Mouse (Mus musculus): ENCODE results near the gene Spred1. TPM values are rescaled to one million over a fixed set of nuclear protein-coding genes. Genes with fewer than 3 reads are reported as not detected.

The Spred1 gene
- polyA plus RNA-seq, 1 experiment from 2014 or later = 15.1 TPM

GRCm38 (mm10) chr2:117195578-117195977 is 74.4 kb downstream of the Spred1 start:
- no peak for ATAC-seq (ENCODE audit: insufficient read depth, low FRiP score, low read depth)
- Histone ChIP-seq H3K27me3 (replicated peaks) (no peaks in the 10 kb centered on the region), H3K36me3 (no peaks in the 10 kb centered on the region), H3K9me3 (no peaks in the 10 kb centered on the region), H3K4me1 (no peaks in the 10 kb centered on the region), H3K4me3 (replicated peaks) (no peak overlapping the region), H3K9ac (no peak overlapping the region), H3K4me2 (no peak overlapping the region), H3K27ac (no peak overlapping the region)
- 46% methylated on average over 7 of the region's 7 CpGs for WGBS

DNA sequence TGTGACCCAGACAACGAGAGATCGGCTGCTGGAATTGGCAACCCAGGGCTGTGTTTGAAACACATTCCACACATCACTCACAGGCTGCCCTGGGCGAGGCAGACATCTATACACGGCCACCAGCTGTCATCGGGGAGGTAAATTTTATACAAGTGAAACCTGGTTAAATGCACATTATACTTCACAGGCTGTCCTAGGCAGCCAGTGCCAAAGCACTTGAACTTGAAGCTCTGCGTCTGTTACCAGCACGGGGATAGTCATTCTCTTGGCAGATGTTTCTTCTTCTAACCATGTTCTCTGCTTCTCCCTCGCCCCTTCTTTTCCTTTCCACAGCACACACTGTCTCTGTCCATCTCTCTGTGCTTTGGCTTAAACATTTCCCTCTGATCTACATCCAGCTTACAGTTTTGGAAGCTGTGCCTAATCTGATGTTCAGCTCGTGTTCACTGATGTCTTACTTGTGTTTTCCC is 79.7 kb downstream of the Spred1 start:
- no peaks in the 10 kb centered on the region for H3K4me1 ChIP-seq
- H3K9me3 ChIP-seq = no peaks in the 10 kb centered on the region
- no peak overlapping the region for H3K27ac ChIP-seq
- H3K27me3 ChIP-seq (replicated peaks) = no peaks in the 10 kb centered on the region
- no peak overlapping the region for H3K9ac ChIP-seq
- H3K4me2 ChIP-seq = no peak overlapping the region
- 34% methylated on average over 9 of the region's 9 CpGs for WGBS
- H3K4me3 ChIP-seq (replicated peaks) = no peak overlapping the region
- no peaks in the 10 kb centered on the region for H3K36me3 ChIP-seq
- peak; percentile 53; the same call in 1 of the 2 replicates for ATAC-seq (ENCODE audit: insufficient read depth, low FRiP score, low read depth)

- H3K4me2 ChIP-seq = no peak overlapping the region
- no peaks in the 10 kb centered on the region for H3K4me1 ChIP-seq
- no peak overlapping the region for H3K4me3 ChIP-seq (replicated peaks)
- H3K36me3 ChIP-seq = no peaks in the 10 kb centered on the region
- no peak for ATAC-seq (ENCODE audit: insufficient read depth, low FRiP score, low read depth)
- H3K9ac ChIP-seq = no peak overlapping the region
- no peak overlapping the region for H3K27ac ChIP-seq
- WGBS = 66% methylated on average over 5 of the region's 5 CpGs
- H3K9me3 ChIP-seq = no peaks in the 10 kb centered on the region
- no peaks in the 10 kb centered on the region for H3K27me3 ChIP-seq (replicated peaks)
Observed at GRCm38 (mm10) chr2:117203350-117203749, 82.2 kb downstream of the Spred1 start.

- Histone ChIP-seq H3K27ac (no peak overlapping the region), H3K4me1 (no peaks in the 10 kb centered on the region), H3K4me2 (no peak overlapping the region), H3K27me3 (replicated peaks) (no peaks in the 10 kb centered on the region), H3K9ac (no peak overlapping the region), H3K4me3 (replicated peaks) (no peak overlapping the region), H3K36me3 (no peaks in the 10 kb centered on the region), H3K9me3 (no peaks in the 10 kb centered on the region)
- WGBS = 52% methylated on average over 3 of the region's 3 CpGs
- no peak for ATAC-seq (ENCODE audit: insufficient read depth, low FRiP score, low read depth)
Observed at GRCm38 (mm10) chr2:117204534-117204933, 83.4 kb downstream of the Spred1 start.

DNA sequence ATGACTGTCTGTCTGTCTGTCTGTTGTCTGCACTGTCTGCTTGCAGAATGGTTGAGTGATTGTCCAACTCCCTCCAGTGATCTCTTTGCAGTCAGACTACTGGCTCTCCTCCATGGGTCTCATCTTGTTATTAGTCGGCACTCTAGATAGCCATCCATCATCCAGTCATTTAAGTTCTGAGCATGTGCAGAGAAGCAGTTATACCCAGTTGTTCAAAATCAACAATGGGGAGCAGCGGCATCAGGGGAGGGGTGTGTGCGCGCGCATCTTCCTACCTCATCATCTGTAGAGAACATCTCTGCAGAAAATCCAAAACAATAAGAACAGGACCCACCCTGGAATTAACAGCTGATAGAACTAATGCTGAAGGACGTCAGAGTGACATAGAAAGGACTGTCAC is 83.9 kb downstream of the Spred1 start:
- H3K4me3 ChIP-seq (replicated peaks) = no peak overlapping the region
- H3K4me2 ChIP-seq = no peak overlapping the region
- no peak overlapping the region for H3K27ac ChIP-seq
- no peaks in the 10 kb centered on the region for H3K36me3 ChIP-seq
- H3K4me1 ChIP-seq = peaks cover 1% of the 10 kb centered on the region; the same call in 1 of the 2 replicates
- H3K27me3 ChIP-seq (replicated peaks) = no peaks in the 10 kb centered on the region
- H3K9me3 ChIP-seq = no peaks in the 10 kb centered on the region
- 77% methylated on average over 6 of the region's 6 CpGs for WGBS
- no peak overlapping the region for H3K9ac ChIP-seq
- ATAC-seq (ENCODE audit: insufficient read depth, low FRiP score, low read depth) = no peak

- WGBS = 6% methylated on average over 6 of the region's 6 CpGs
- H3K4me3 ChIP-seq (replicated peaks) = no peak overlapping the region
- no peaks in the 10 kb centered on the region for H3K9me3 ChIP-seq
- H3K4me2 ChIP-seq = peak overlapping the region; percentile 33
- H3K27ac ChIP-seq = 0 out of 2 replicates have a peak overlapping the region, but pooled peaks have one; percentile 12
- ATAC-seq (ENCODE audit: insufficient read depth, low FRiP score, low read depth) = peak; percentile 96
- H3K4me1 ChIP-seq = peaks cover 4% of the 10 kb centered on the region; the same call in 1 of the 2 replicates
- H3K36me3 ChIP-seq = no peaks in the 10 kb centered on the region
- no peaks in the 10 kb centered on the region for H3K27me3 ChIP-seq (replicated peaks)
- H3K9ac ChIP-seq = no peak overlapping the region
Observed at GRCm38 (mm10) chr2:117210416-117211085, 89.4 kb downstream of the Spred1 start.

- Histone ChIP-seq H3K4me1 (0 out of 2 replicates have a peak, but pooled peaks cover 3% of the 10 kb centered on the region), H3K27ac (no peak overlapping the region), H3K4me2 (no peak overlapping the region), H3K4me3 (replicated peaks) (no peak overlapping the region), H3K27me3 (replicated peaks) (no peaks in the 10 kb centered on the region), H3K36me3 (no peaks in the 10 kb centered on the region), H3K9me3 (no peaks in the 10 kb centered on the region), H3K9ac (no peak overlapping the region)
- no peak for ATAC-seq (ENCODE audit: insufficient read depth, low FRiP score, low read depth)
- 58% methylated on average over 2 of the region's 2 CpGs for WGBS
Observed at GRCm38 (mm10) chr2:117216152-117216551, 95.0 kb downstream of the Spred1 start.

DNA sequence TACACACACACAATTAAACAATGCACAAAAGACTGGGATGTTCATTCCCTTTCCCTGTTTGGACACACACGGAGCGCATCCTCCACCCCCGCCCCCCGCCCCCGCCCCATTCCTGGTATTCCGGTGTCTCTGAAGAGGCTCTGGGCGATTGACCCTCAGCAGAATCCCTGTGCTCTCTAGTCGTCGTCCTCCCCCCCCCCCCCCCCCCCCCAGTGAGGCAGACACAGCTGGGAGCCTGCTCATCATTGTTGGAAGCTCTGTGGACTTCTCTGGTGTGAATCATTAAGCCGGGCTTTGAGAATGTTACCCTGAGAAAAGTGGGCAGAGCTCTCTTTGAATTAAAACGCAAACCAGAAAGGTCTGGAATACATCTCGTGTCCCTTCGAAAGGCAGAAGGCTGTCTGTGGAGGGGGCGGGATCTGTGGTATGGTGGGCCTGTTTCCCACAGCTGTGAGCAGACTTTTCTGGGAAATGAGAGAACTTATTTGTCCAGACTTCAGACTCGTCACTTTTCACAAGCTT is 96.6 kb downstream of the Spred1 start:
- Histone ChIP-seq H3K4me3 (replicated peaks) (no peak overlapping the region), H3K27me3 (replicated peaks) (no peaks in the 10 kb centered on the region), H3K9me3 (no peaks in the 10 kb centered on the region), H3K9ac (no peak overlapping the region), H3K36me3 (no peaks in the 10 kb centered on the region), H3K4me1 (0 out of 2 replicates have a peak, but pooled peaks cover 3% of the 10 kb centered on the region), H3K27ac (peak overlapping the region; percentile 8; the same call in 1 of the 2 replicates), H3K4me2 (peak overlapping the region; percentile 37; the same call in 1 of the 2 replicates)
- peak; percentile 66; the same call in 1 of the 2 replicates for ATAC-seq (ENCODE audit: insufficient read depth, low FRiP score, low read depth)
- 10% methylated on average over 15 of the region's 15 CpGs for WGBS

- ATAC-seq (ENCODE audit: insufficient read depth, low FRiP score, low read depth) = no peak
- no peak overlapping the region for H3K9ac ChIP-seq
- no peaks in the 10 kb centered on the region for H3K9me3 ChIP-seq
- H3K36me3 ChIP-seq = no peaks in the 10 kb centered on the region
- no peak overlapping the region for H3K4me3 ChIP-seq (replicated peaks)
- no peak overlapping the region for H3K27ac ChIP-seq
- no peak overlapping the region for H3K4me2 ChIP-seq
- H3K4me1 ChIP-seq = 0 out of 2 replicates have a peak, but pooled peaks cover 3% of the 10 kb centered on the region
- H3K27me3 ChIP-seq (replicated peaks) = no peaks in the 10 kb centered on the region
- WGBS = 87% methylated on average over 4 of the region's 4 CpGs
Observed at GRCm38 (mm10) chr2:117219536-117219935, 98.4 kb downstream of the Spred1 start.

DNA sequence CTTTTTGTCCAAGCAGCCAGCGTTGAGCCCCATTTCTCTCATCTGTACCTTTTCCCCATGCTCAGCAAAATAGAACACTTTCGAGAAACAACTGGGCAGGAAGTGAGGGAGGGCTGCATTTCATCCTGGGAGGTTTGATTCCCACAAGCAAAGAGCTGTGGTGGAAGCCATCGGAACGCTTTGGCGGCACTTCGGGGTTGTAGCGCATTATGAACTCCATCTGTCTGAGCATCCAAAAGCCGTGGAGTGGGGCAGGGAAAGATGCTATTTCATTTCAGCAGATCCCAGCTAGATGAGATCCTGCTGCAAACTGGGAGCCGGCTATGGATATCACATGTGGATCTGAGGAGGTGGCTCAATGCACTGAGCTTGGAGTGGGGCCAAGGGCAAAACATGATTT is 101.5 kb downstream of the Spred1 start:
- no peaks in the 10 kb centered on the region for H3K27me3 ChIP-seq (replicated peaks)
- no peak overlapping the region for H3K4me2 ChIP-seq
- no peak for ATAC-seq (ENCODE audit: insufficient read depth, low FRiP score, low read depth)
- no peak overlapping the region for H3K9ac ChIP-seq
- no peaks in the 10 kb centered on the region for H3K9me3 ChIP-seq
- H3K36me3 ChIP-seq = no peaks in the 10 kb centered on the region
- 0 out of 2 replicates have a peak, but pooled peaks cover 3% of the 10 kb centered on the region for H3K4me1 ChIP-seq
- 0 out of 2 replicates have a peak overlapping the region, but pooled peaks have one; percentile 9 for H3K27ac ChIP-seq
- no peak overlapping the region for H3K4me3 ChIP-seq (replicated peaks)
- 55% methylated on average over 9 of the region's 9 CpGs for WGBS

DNA sequence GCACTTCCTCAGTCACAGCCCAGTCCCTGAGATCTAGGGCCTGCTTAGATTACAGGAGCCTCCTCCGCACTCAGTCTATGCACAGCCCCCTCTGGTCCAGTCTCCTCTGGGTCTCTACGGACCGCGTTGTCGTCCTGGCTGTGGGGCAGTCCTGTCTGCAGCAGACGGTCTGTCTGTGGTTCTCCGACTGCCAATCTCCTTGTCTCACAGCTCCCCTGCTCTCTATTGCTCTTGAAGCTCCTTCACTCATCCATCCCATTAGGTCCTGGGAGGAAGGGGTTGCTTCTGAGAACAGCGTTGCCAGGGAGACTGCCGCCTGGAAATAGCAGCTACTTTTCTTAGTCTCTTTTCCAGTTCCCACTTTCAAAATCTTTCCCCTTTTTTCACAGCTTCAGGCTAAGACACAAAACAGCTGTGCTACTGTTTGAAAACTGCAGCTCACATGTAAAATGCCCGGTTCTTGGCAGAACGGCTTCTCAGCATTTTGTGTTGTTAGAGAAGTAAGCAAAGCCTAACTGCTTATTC is 107.5 kb downstream of the Spred1 start:
- ATAC-seq (ENCODE audit: insufficient read depth, low FRiP score, low read depth) = no peak
- no peaks in the 10 kb centered on the region for H3K9me3 ChIP-seq
- no peak overlapping the region for H3K9ac ChIP-seq
- no peaks in the 10 kb centered on the region; the same call in 1 of the 2 replicates for H3K27me3 ChIP-seq (replicated peaks)
- H3K36me3 ChIP-seq = no peaks in the 10 kb centered on the region
- H3K4me3 ChIP-seq (replicated peaks) = no peak overlapping the region
- H3K27ac ChIP-seq = peak overlapping the region; percentile 17
- no peak overlapping the region for H3K4me2 ChIP-seq
- H3K4me1 ChIP-seq = peaks cover 6% of the 10 kb centered on the region; the same call in 1 of the 2 replicates
- WGBS = 46% methylated on average over 11 of the region's 11 CpGs

- Histone ChIP-seq H3K9me3 (no peaks in the 10 kb centered on the region), H3K36me3 (no peaks in the 10 kb centered on the region), H3K4me3 (replicated peaks) (no peak overlapping the region), H3K4me1 (peaks cover 6% of the 10 kb centered on the region; the same call in 1 of the 2 replicates), H3K27me3 (replicated peaks) (no peaks in the 10 kb centered on the region; the same call in 1 of the 2 replicates), H3K27ac (no peak overlapping the region), H3K4me2 (no peak overlapping the region), H3K9ac (no peak overlapping the region)
- WGBS = 78% methylated on average over 7 of the region's 7 CpGs
- ATAC-seq (ENCODE audit: insufficient read depth, low FRiP score, low read depth) = no peak
Observed at GRCm38 (mm10) chr2:117230261-117230660, 109.1 kb downstream of the Spred1 start.

All from stomach, embryonic 15.5 days (tissue).